Mouse (Mus musculus): ENCODE data around the gene Ccdc69. TPM values are rescaled to one million over a fixed set of nuclear protein-coding genes. Genes with fewer than 3 reads are reported as not detected.
"Not testable (repeated sequence)": the region's sequence is repeated elsewhere in the genome, so short reads cannot be mapped to it uniquely, and the experiment has no call there.

The Ccdc69 gene
- total RNA-seq, 2 experiments from 2014 or later, result 0.25 TPM; not detected in 1

DNA sequence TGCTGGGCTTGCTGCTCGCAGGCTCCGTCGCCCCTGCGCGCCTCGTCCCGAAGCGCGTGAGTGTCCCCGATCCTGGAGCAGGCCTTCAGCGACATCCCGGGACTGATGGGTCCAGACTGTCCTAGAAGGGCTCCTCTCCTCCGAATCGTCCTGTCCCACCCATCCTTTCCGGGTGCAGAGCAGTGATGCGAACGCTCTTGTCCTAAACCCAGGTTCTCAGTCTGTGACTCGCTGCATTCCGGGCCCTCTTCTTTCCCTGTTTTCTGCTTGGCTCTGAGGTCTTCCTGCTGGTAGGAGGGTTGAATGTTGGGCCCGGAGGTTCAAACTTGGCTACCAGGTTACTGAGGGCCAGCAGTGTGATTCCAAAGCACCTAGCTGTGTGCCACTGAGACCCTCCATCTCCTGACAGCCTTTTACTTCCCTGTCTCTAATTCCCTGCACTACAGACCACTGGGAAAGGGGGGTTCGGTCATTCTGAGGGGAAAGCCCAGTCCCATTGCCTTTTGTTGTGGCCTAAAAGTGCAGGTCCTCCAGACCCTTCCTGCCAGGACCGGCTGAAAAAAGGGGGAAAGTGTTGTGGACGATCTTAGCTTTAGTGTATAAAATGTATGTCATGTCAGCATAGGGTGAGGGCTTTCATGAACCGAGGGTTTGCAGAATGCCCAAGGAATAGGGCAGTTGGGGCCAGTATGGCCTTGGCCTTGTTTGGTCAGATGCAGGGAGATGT, 20.4 kb upstream of the Ccdc69 start:
- no peak for DNase-seq (ENCODE audit: low spot score in 2 of 2)
- intact Hi-C loops (cut with DNase I), result no loop called here

DNA sequence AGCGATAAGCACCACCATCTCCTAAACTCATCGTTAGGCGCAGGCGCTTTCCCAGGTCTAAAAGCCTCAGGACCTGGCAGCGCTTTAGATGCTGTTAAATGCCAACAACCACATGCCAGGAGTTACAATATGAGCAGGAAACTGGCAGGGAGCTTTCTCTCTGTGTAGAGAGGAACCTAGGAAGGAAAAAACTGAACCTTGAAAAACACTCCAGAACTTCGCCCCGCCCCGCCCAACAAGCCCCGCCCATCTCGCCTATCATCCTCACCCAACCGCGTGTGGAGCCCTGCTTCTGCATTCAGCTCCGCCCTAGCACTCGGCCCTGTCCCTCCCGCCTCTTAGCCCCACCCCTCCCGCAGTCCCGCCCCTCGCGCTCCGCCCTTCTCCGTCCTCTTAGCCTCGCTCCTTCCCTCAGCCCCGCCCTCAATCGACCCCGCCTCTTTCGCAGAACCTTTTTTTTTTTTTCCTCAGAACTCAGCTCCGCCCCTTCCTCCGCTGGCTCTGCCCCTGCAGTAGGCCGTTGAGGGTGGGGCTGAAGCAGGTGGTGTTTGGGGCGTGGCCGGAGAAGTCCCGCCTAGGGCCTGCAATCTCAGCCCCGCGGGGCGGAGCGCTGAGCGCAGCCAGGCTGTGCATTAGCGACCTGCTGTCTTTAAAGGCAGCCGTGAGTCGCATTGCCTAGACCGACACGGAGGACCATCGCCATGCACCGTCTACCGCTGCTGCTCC, 19.7 kb upstream of the Ccdc69 start, which contains the start of gene Gm2a:
TSS of gene Gm2a (plus strand) at position 653 of the 726 bp plus-strand sequence.
- intact Hi-C loops (cut with DNase I), result no loop called here
- DNase-seq (ENCODE audit: low spot score in 2 of 2), result peak; percentile 90 to 91

DNA sequence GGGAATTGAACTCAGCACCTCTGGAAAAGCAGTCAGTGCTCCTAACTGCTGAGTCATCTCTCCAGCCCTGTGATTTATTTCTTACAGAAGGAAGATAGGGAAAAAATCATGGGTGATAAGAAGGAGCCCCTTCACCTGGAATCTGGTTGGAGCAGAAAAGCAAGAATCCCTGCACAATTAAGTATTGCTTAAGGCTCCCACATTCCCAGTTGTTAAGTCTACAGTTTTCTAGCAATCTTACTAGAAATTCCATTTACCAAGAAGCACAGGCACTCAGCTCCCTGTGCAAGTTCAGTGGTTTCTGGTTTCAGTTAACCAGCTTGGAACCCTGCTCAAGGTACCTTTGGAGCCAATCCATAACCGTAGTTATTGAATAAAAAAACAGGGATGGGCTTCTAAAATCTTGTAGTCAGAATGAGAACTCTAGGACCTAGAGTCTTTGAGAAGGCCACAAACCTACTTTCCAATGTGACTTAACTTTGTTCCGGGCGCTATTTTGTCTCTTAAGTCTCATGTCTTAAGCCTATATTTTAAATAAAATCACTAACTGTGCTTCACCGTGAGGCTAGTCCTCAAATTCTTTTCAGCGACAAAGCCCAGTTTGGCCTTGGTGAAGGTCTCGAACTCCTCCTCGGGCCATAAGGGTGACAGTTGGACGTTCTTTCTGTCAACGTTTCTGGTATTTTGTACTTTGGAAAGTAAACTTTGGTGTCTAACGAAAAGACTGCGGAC, 19.0 kb upstream of the Ccdc69 start:
- intact Hi-C loops (cut with DNase I), result no loop called here
- DNase-seq (ENCODE audit: low spot score in 2 of 2), result no peak

DNA sequence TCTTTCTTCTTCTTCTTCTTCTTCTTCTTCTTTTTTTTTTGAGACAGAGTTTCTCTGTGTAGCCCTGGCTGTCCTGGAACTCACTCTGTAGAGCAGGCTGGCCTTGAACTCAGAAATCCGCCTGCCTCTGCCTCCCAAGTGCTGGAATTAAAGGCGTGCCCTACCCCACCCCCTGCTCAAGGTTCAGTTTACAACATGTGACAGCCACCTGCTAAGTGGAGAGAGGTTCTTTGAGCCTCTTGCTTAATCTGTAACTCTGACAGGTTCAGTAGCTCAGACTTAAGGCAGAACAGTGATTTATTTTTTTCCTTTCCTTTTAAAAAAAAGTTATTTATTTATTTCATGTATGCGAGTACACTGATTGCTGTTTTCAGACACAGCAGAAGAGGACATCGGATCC, 18.4 kb upstream of the Ccdc69 start:
- intact Hi-C loops (cut with DNase I); DNase-seq (ENCODE audit: low spot score in 2 of 2): not testable (repeated sequence)

DNA sequence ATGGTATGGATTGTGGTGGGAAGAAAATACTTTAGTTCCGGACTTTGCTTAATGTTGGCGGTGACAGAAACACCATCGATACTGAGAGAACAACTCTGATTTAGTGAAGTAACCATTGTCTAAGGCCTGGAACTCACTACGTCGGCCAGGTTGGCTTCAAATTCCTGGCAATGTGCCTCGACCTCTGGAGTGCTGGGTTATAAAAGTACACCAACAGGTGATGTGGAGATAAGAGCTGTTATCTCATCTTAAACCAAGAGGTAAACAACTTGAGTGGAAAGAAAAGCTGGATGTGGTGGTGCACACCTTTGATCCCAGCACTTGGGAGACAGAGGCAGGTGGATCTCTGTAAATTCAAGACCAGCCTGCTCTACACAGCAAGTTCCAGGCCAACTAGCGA, 15.2 kb upstream of the Ccdc69 start:
- intact Hi-C loops (cut with DNase I), result no loop called here

DNA sequence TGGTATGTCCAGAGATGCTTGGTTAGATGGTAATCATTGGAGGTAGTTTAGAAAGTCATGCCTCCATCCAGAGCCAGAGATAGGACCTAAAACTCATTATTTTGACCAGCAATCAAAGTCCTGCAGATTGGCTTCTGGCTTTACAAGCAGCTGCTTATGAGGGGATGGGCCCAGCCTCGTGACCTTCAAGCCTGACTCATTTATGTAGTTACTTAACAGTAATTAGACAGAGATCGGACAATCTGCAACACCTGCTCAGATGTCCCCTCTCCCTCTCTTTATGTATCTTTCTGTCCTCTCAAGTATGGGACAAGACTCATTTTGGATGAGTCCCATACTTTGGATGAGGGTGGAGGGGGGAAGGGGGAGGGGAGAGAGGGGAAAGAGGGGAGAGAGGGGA, 12.0 kb upstream of the Ccdc69 start:
- intact Hi-C loops (cut with DNase I), result loop anchor here (5.0 kb wide), 3 partner anchors 43 to 208 kb away; no protein-coding TSS in a partner anchor
- DNase-seq (ENCODE audit: low spot score in 2 of 2), result no peak

More for the DNA sequence above, 15.2 kb upstream of the Ccdc69 start:
- DNase-seq (ENCODE audit: low spot score in 2 of 2), result no peak

GRCm38 (mm10) chr11:55087006-55087405, 9.1 kb upstream of the Ccdc69 start:
- peak; percentile 49 to 56 for DNase-seq (ENCODE audit: low spot score in 2 of 2)
- intact Hi-C loops (cut with DNase I), result loop anchor here (1.0 to 5.0 kb wide), 4 partner anchors 40 to 205 kb away; no protein-coding TSS in a partner anchor

DNA sequence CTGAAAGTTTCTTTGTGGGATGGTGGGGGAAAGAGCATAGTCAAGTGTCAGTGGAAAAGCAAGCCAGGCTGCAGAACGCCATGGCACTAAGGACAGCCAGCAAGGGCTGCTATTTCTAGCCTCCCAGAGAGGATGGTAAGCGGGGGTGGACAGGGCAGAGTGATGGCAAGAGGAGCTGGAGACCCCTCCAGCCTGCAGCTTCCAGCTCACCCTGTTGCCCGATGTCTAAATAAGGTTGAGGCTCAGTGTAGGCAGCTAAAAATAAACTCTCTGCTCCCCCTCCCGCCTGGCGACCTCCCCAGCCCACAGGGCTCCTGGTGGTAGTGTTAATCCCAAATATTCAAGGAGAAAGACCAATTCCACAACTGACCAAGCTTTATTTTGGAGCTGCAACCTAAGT, 7.5 kb upstream of the Ccdc69 start:
- intact Hi-C loops (cut with DNase I), result loop anchor here (5.0 kb wide), 3 partner anchors 38 to 203 kb away; no protein-coding TSS in a partner anchor
- DNase-seq (ENCODE audit: low spot score in 2 of 2), result no peak

DNA sequence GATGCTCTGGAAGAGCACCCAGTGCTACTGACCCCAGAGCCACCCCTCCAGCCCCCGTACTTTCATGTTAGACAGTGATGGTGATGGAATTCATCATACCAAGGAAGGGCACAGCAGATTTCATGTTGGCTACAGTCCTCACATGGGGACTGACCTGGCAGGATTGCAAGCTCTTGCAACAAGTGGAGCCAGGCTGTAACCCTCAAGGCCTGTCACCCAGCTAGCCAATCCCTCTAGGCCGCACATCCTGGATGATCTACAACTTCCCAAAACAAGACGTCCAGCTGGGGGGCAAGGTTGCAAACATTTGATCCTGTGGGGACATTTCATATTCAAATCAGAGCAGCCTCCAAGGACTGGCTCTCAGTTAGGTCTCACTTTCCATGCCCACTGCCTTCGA, 6.7 kb upstream of the Ccdc69 start:
- no peak for DNase-seq (ENCODE audit: low spot score in 2 of 2)
- intact Hi-C loops (cut with DNase I), result loop anchor here (5.0 kb wide), 3 partner anchors 37 to 202 kb away; no protein-coding TSS in a partner anchor

DNA sequence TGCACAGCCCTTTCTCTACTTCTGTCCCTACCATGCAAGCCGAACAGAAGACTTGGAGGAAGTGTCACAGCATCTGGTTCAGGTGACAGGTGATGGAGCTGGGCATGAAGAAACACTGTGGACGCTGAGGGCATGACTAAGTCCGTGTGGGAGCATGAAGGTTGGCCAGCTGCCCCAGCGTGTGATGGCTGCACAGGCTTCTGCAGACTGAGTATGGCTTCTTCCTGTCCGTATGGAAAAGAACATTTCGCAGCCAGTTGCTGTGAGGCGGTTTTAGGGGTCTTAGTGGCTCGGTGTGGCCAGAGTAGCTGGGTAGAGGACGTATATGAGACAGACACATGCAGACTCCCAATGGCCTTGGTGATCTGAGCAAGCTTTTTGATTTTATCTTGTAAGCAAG, 3.3 kb upstream of the Ccdc69 start:
- intact Hi-C loops (cut with DNase I), result no loop called here
- DNase-seq (ENCODE audit: low spot score in 2 of 2), result no peak

DNA sequence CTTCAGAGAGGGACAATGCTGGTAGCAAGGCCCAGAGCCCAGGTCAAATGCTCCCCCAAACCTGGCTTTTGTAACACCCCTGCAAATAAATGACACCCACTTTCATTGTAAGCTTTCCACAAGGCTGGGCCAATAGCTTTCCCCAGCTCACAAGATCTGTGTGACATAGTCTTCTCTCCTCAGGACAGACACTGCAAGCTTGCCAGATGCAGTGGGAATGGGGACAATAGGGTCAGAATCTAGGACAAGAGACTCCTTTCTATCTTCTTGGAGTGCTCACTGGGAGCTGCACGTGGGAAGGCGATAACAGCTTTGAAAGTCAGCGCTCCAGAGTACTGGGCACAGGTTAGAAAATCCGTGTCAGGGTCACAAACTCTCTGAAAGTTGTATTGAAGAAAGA, 1.2 kb upstream of the Ccdc69 start:
- no peak for DNase-seq (ENCODE audit: low spot score in 2 of 2)
- intact Hi-C loops (cut with DNase I), result no loop called here

GRCm38 (mm10) chr11:55078502-55078901, 571 bp upstream of the Ccdc69 start:
- intact Hi-C loops (cut with DNase I), result no loop called here
- no peak for DNase-seq (ENCODE audit: low spot score in 2 of 2)

DNA sequence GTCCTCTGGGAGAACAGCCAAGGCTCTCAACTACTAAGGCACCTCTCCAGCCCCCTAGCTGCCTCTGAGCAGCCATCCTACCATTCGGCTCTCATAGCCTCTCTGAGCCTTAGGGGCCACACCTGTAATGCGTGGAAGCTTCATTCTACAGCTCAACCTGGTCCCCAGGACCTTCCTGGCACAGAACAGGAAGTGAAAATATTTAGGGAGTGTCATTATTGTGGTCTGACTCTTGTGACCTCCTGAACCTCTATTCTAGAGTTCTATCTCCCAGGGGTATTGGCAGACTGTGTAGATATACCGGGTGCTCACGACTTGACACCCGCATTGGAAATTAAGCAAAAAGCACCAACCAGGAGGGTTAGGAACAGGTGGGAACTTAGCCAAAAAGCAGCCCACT, 1.7 kb downstream of the Ccdc69 start:
- intact Hi-C loops (cut with DNase I), result no loop called here

DNA sequence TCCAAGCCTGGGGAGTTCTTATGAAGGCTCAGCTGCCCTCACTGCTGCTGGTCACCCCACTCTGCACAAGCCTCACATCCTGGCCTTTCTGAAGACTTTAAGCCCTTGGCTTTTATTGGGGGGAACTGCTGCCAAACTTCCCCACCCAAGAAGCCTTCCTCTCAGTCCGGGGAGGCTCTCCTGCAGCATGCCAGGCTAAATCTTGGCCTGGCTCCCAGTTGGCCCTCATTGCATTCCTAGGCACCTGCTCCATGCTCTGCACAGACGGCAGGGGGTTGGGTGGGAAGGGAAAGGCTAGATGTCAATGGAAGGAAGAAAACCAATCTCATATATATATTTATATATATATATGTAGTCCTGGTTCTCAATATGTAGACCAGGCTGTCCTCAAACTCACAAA, 2.3 kb downstream of the Ccdc69 start:
- intact Hi-C loops (cut with DNase I), result no loop called here
- no peak for DNase-seq (ENCODE audit: low spot score in 2 of 2)

More for the DNA sequence above, 1.7 kb downstream of the Ccdc69 start:
- DNase-seq (ENCODE audit: low spot score in 2 of 2), result no peak

GRCm38 (mm10) chr11:55073191-55073590, 4.7 kb downstream of the Ccdc69 start:
- DNase-seq (ENCODE audit: low spot score in 2 of 2), result no peak
- intact Hi-C loops (cut with DNase I), result no loop called here

GRCm38 (mm10) chr11:55072467-55072866, 5.5 kb downstream of the Ccdc69 start:
- DNase-seq (ENCODE audit: low spot score in 2 of 2), result no peak
- intact Hi-C loops (cut with DNase I), result no loop called here

- DNase-seq (ENCODE audit: low spot score in 2 of 2), result no peak
- intact Hi-C loops (cut with DNase I), result no loop called here
Observed at GRCm38 (mm10) chr11:55071344-55071743, 6.6 kb downstream of the Ccdc69 start.

- intact Hi-C loops (cut with DNase I), result no loop called here
Observed at GRCm38 (mm10) chr11:55069023-55069422, 8.9 kb downstream of the Ccdc69 start.

GRCm38 (mm10) chr11:55066921-55067320, 11.0 kb downstream of the Ccdc69 start:
- intact Hi-C loops (cut with DNase I), result no loop called here
- no peak for DNase-seq (ENCODE audit: low spot score in 2 of 2)

More at GRCm38 (mm10) chr11:55069023-55069422, 8.9 kb downstream of the Ccdc69 start:
- no peak for DNase-seq (ENCODE audit: low spot score in 2 of 2)

DNA sequence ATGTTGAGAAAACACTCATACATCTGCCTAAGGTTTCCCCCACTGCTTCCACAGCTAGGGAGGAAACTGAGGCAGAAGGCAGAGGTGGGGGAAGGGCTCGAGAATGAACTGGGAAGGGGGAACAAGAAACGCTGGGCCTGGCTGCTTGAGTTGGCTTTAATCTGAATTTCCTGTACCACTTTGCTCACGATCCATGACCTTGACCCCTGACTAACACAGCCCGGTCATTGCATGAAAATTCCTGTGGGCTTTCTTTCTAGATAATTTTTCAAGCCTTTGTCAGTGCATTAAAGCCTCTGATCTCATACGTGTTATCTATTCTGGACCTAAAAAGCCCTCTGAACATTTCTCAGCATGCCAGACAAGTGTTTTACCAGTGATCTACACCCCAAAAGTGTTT, 15.1 kb downstream of the Ccdc69 start:
- intact Hi-C loops (cut with DNase I), result no loop called here
- DNase-seq (ENCODE audit: low spot score in 2 of 2), result no peak

All from left cerebral cortex, postnatal 36 days (tissue).